Mouse (Mus musculus): ENCODE measurements around the gene Tbc1d5.

DNA sequence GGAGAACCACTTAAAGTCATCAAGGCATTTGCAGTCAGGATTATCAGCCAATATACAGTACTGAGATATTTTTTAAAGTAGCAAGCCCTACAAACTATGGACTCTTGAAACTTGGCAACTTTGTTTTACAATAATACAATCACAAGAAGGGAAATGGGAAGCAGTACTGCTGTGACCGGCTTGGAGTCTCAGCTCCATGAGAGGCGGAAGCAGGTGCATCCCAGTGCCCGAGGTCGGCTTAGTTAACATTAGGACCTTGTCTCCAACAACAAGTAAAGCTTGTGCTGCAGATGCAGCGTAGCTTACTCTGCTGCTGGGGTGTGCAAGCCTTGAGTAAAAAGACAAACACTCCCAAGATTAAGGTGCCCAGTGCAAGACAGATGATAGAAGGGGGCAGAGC, 197.2 kb downstream of the Tbc1d5 start:
- no peak for TF ChIP-seq POLR2A (IDR thresholded peaks at IDR 0.05; ENCODE audit: insufficient read depth, low read length)
- no peak for TF ChIP-seq CTCF (IDR thresholded peaks at IDR 0.05; ENCODE audit: low read depth, low read length)
- no peak for TF ChIP-seq EP300 (IDR thresholded peaks at IDR 0.05; ENCODE audit: insufficient read depth, low read depth, low read length)

Data from ES-Bruce4 (cell line).